8 mouse cellular contexts compared by ENCODE assay signal in the genomic region with DNA sequence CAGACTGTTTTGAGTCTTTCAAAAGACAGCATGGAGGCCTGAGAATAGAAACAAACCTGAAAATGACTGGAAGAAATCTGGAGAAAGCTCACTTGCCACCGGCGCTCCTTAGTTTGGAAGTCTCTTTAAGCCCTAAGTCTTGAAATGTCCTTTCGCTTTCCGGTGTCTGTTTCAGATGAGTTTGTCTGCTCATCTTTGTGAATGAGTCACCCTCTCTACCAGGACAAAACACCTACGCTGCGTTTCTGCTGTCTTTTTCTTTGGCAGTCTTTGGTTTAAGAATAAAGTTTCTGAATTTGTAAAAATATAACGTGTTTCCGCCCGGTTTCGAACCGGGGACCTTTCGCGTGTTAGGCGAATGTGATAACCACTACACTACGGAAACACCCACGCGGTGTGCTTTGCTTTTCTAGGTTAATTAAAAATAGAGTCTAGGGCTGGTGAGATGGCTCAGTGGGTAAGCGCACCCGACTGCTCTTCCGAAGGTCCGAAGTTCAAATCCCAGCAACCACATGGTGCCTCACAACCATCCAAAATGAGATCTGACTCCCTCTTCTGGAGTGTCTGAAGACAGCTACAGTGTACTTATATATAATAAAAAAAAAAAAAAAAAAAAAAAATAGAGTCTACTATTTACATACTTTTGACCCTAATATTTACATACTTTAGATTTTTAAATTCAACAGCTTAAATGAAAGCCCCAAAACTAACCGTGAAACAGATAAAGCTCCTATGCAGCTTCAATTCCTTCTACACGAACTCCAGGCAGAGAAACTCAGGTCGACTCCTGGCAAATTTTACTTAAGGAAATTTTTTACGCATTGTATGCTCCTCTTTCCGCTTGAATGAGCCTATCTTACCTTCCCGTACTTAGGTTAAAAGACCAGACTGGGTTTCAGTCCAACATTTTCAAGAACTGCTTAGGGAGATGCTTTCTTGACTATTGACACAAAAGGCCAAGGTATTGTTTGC. TPM values are rescaled to one million over a fixed set of nuclear protein-coding genes. Genes with fewer than 3 reads are reported as not detected.
DNase-seq lines count a peak whose midpoint lies in the region; ATAC-seq and TF ChIP-seq lines count a peak whose summit lies in the region.

No protein-coding gene starts in this region.

- in situ Hi-C loops in ES-E14 (cut with MboI; ENCODE audit: low sequenced_read_pairs in 2 of 2, unreplicated experiment in 2 of 2): loop anchor here in 1 of 2 experiments (25.0 kb wide), 1 partner anchor 753 kb away; no protein-coding TSS in a partner anchor

- 14% methylated on average over 27 of the region's 27 CpGs for WGBS in forebrain, embryonic 11.5 days
- WGBS in heart, postnatal 0 days: 18% methylated on average over 27 of the region's 27 CpGs
- WGBS in liver, postnatal 0 days (ENCODE audit: insufficient replicate concordance): 14% methylated on average over 27 of the region's 27 CpGs

- no peak for DNase-seq in ES-E14 (ENCODE audit: low read depth, low spot score)
- peak; percentile 71 to 73 for DNase-seq in adrenal gland, postnatal 36 days
- DNase-seq in forebrain, embryonic 11.5 days (ENCODE audit: low spot score): peak; percentile 90
- DNase-seq in heart, postnatal 0 days (ENCODE audit: low spot score): no peak
- DNase-seq in layer of hippocampus, adult 11-12 months (ENCODE audit: low spot score): peak; percentile 71
- peak; percentile 87 for DNase-seq in liver, postnatal 0 days
- DNase-seq in retina, embryonic 14.5 days (ENCODE audit: low spot score): peak; percentile 86
- peak; percentile 93 for DNase-seq in yolk sac, embryonic 10.5 days (ENCODE audit: low spot score)

- no peak overlapping the region for H3K4me2 ChIP-seq in forebrain, embryonic 11.5 days (ENCODE audit: low read depth, low read length, severe bottlenecking)
- H3K4me2 ChIP-seq in heart, postnatal 0 days (ENCODE audit: low read depth, low read length): peak overlapping the region; percentile 2; the same call in 1 of the 2 replicates
- H3K4me2 ChIP-seq in liver, postnatal 0 days (ENCODE audit: low read depth, low read length): peak overlapping the region; percentile 55

- no peaks in the 10 kb centered on the region for H3K36me3 ChIP-seq in ES-E14 (ENCODE audit: control insufficient read depth, insufficient read depth, low read length, poor library complexity, severe bottlenecking)
- H3K36me3 ChIP-seq in forebrain, embryonic 11.5 days (ENCODE audit: control insufficient read depth, insufficient read depth, low read length): no peaks in the 10 kb centered on the region
- H3K36me3 ChIP-seq in heart, postnatal 0 days (replicated peaks; ENCODE audit: control insufficient read depth, insufficient read depth, low read length): no peaks in the 10 kb centered on the region
- H3K36me3 ChIP-seq in liver, postnatal 0 days (replicated peaks; ENCODE audit: insufficient read depth, low read length): no peaks in the 10 kb centered on the region

- peak overlapping the region; percentile 3 to 11; a peak in 3 of 4 replicates for H3K4me3 ChIP-seq in ES-E14 (ENCODE audit: insufficient read depth in 1 of 2, low read depth in 1 of 2, low read length in 2 of 2, poor library complexity in 1 of 2, severe bottlenecking in 1 of 2)
- no peak overlapping the region for H3K4me3 ChIP-seq in forebrain, embryonic 11.5 days (ENCODE audit: low read depth, low read length)
- H3K4me3 ChIP-seq in heart, postnatal 0 days (ENCODE audit: low read depth, low read length): peak overlapping the region; percentile 30; the same call in 1 of the 2 replicates
- peak overlapping the region; percentile 28 for H3K4me3 ChIP-seq in liver, postnatal 0 days (ENCODE audit: low read depth, low read length)

- peak; percentile 74 for ATAC-seq in forebrain, embryonic 11.5 days (replicated peaks; ENCODE audit: low FRiP score)
- ATAC-seq in heart, postnatal 0 days (ENCODE audit: insufficient read depth, low read depth): peak; percentile 79
- ATAC-seq in liver, postnatal 0 days: peak; percentile 90

- no peak for TF ChIP-seq CTCF in heart, postnatal 0 days (IDR thresholded peaks at IDR 0.05; ENCODE audit: low read depth)
- TF ChIP-seq CTCF in liver, postnatal 0 days (IDR thresholded peaks at IDR 0.05; ENCODE audit: low read depth): 0 out of 2 replicates have a peak, but pooled peaks have one; percentile 15

- H3K9me3 ChIP-seq in ES-E14 (ENCODE audit: control insufficient read depth, insufficient read depth, low read depth, low read length): no peaks in the 10 kb centered on the region
- H3K9me3 ChIP-seq in forebrain, embryonic 11.5 days (ENCODE audit: control insufficient read depth, low read length): no peaks in the 10 kb centered on the region
- H3K9me3 ChIP-seq in heart, postnatal 0 days (replicated peaks; ENCODE audit: control insufficient read depth, low read length): no peaks in the 10 kb centered on the region
- no peaks in the 10 kb centered on the region for H3K9me3 ChIP-seq in liver, postnatal 0 days (ENCODE audit: low read length)

- H3K4me1 ChIP-seq in ES-E14 (ENCODE audit: control insufficient read depth in 2 of 2, insufficient read depth in 2 of 2, low read length in 2 of 2, poor library complexity in 1 of 2): peaks cover 0 to 4% of the 10 kb centered on the region in 2 experiments; a peak in 1 of 4 replicates
- H3K4me1 ChIP-seq in forebrain, embryonic 11.5 days (replicated peaks; ENCODE audit: control insufficient read depth, insufficient read depth, low read length): no peaks in the 10 kb centered on the region
- H3K4me1 ChIP-seq in heart, postnatal 0 days (ENCODE audit: control insufficient read depth, insufficient read depth): 0 out of 2 replicates have a peak, but pooled peaks cover 2% of the 10 kb centered on the region
- peaks cover 17% of the 10 kb centered on the region for H3K4me1 ChIP-seq in liver, postnatal 0 days (ENCODE audit: insufficient read depth)

- H3K9ac ChIP-seq in ES-E14 (ENCODE audit: insufficient read depth, low read depth, low read length, poor library complexity, severe bottlenecking): no peak overlapping the region
- no peak overlapping the region for H3K9ac ChIP-seq in forebrain, embryonic 11.5 days (ENCODE audit: low read length)
- no peak overlapping the region for H3K9ac ChIP-seq in heart, postnatal 0 days (replicated peaks; ENCODE audit: low read depth, low read length)
- H3K9ac ChIP-seq in liver, postnatal 0 days (replicated peaks): no peak overlapping the region

- H3K27me3 ChIP-seq in forebrain, embryonic 11.5 days (ENCODE audit: control insufficient read depth, insufficient read depth, low read length): peaks cover 40% of the 10 kb centered on the region
- peaks cover 49% of the 10 kb centered on the region for H3K27me3 ChIP-seq in heart, postnatal 0 days (ENCODE audit: control insufficient read depth, insufficient read depth, low read length)
- peaks cover 31% of the 10 kb centered on the region for H3K27me3 ChIP-seq in liver, postnatal 0 days (ENCODE audit: insufficient read depth, low read length)

- H3K27ac ChIP-seq in ES-E14 (ENCODE audit: insufficient read depth, low read depth, low read length, poor library complexity, severe bottlenecking): no peak overlapping the region
- no peak overlapping the region for H3K27ac ChIP-seq in forebrain, embryonic 11.5 days (ENCODE audit: low read depth, low read length)
- no peak overlapping the region for H3K27ac ChIP-seq in heart, postnatal 0 days (ENCODE audit: low read depth)
- H3K27ac ChIP-seq in liver, postnatal 0 days (ENCODE audit: low read depth): no peak overlapping the region

- TF ChIP-seq EP300 in heart, postnatal 0 days (IDR thresholded peaks at IDR 0.05; ENCODE audit: low read depth): no peak
- no peak for TF ChIP-seq EP300 in liver, postnatal 0 days (IDR thresholded peaks at IDR 0.05; ENCODE audit: low read depth)

RNA-seq across cellular contexts. Expression of gene Prss16, which starts 6.2 kb away (rescaled TPM):
- 2.6 and 2.9 TPM in 2 replicates for total RNA-seq in ES-E14 (2012; rRNA removed)
- total RNA-seq in adrenal gland, postnatal 36 days (2021): under 1 TPM in 1 of 2 experiments, not detected in 1; 0.53 TPM
- polyA plus RNA-seq in forebrain, embryonic 11.5 days (2014; fragmentation: Nextera tagmentation; extraction: Ambion mirVana): 0.37 TPM in 1 of 2 replicates, not detected in the other
- total RNA-seq in heart, postnatal 0 days (2014; rRNA removed; ENCODE audit: low replicate concordance): 14.0 TPM in 1 of 2 replicates, not detected in the other
- polyA plus RNA-seq in heart, postnatal 0 days (2015; fragmentation: Nextera tagmentation; extraction: Ambion mirVana): 0.05 and 0.14 TPM in 2 replicates
- polyA plus RNA-seq in liver, postnatal 0 days (2015; fragmentation: Nextera tagmentation; extraction: Ambion mirVana): 0.92 and 1.1 TPM in 2 replicates

RNA-seq across cellular contexts. Expression of gene Hist1h2ah, which starts 19.6 kb away (rescaled TPM):
- total RNA-seq in ES-E14 (2012; rRNA removed): 1,543 and 2,450 TPM in 2 replicates
- total RNA-seq in adrenal gland, postnatal 36 days (2021): 10 to 100 TPM; 58.6 to 69.2 TPM
- polyA plus RNA-seq in forebrain, embryonic 11.5 days (2014; fragmentation: Nextera tagmentation; extraction: Ambion mirVana): 5.6 TPM in 1 of 2 replicates, not detected in the other
- total RNA-seq in heart, postnatal 0 days (2014; rRNA removed; ENCODE audit: low replicate concordance): 48.9 and 128 TPM in 2 replicates
- 1.9 TPM in 1 of 2 replicates, not detected in the other for polyA plus RNA-seq in heart, postnatal 0 days (2015; fragmentation: Nextera tagmentation; extraction: Ambion mirVana)
- 8.6 and 9.9 TPM in 2 replicates for polyA plus RNA-seq in liver, postnatal 0 days (2015; fragmentation: Nextera tagmentation; extraction: Ambion mirVana)

RNA-seq across cellular contexts. Expression of gene Hist1h2bk, which starts 19.9 kb away (rescaled TPM):
- total RNA-seq in ES-E14 (2012; rRNA removed): 1,340 and 1,966 TPM in 2 replicates
- 10 to 100 TPM; 67.8 to 68.6 TPM for total RNA-seq in adrenal gland, postnatal 36 days (2021)
- polyA plus RNA-seq in forebrain, embryonic 11.5 days (2014; fragmentation: Nextera tagmentation; extraction: Ambion mirVana): 5.4 and 11.9 TPM in 2 replicates
- total RNA-seq in heart, postnatal 0 days (2014; rRNA removed; ENCODE audit: low replicate concordance): 563 and 573 TPM in 2 replicates
- polyA plus RNA-seq in heart, postnatal 0 days (2015; fragmentation: Nextera tagmentation; extraction: Ambion mirVana): 0.34 TPM in 1 of 2 replicates, not detected in the other
- 1.7 and 2.2 TPM in 2 replicates for polyA plus RNA-seq in liver, postnatal 0 days (2015; fragmentation: Nextera tagmentation; extraction: Ambion mirVana)

RNA-seq across cellular contexts. Expression of gene Hist1h4i, which starts 25.4 kb away (rescaled TPM):
- total RNA-seq in ES-E14 (2012; rRNA removed): 814 and 830 TPM in 2 replicates
- 10 to 100 TPM; 75.2 to 76.6 TPM for total RNA-seq in adrenal gland, postnatal 36 days (2021)
- polyA plus RNA-seq in forebrain, embryonic 11.5 days (2014; fragmentation: Nextera tagmentation; extraction: Ambion mirVana): 52.1 and 59.1 TPM in 2 replicates
- 29.3 and 34.1 TPM in 2 replicates for total RNA-seq in heart, postnatal 0 days (2014; rRNA removed; ENCODE audit: low replicate concordance)
- 4.0 and 4.2 TPM in 2 replicates for polyA plus RNA-seq in heart, postnatal 0 days (2015; fragmentation: Nextera tagmentation; extraction: Ambion mirVana)
- 18.0 and 18.3 TPM in 2 replicates for polyA plus RNA-seq in liver, postnatal 0 days (2015; fragmentation: Nextera tagmentation; extraction: Ambion mirVana)

RNA-seq across cellular contexts. Expression of gene Hist1h2ag, which starts 27.0 kb away (rescaled TPM):
- total RNA-seq in ES-E14 (2012; rRNA removed): 786 and 868 TPM in 2 replicates
- total RNA-seq in adrenal gland, postnatal 36 days (2021): 10 to 100 TPM; 41.1 to 45.0 TPM
- polyA plus RNA-seq in forebrain, embryonic 11.5 days (2014; fragmentation: Nextera tagmentation; extraction: Ambion mirVana): 64.5 and 67.2 TPM in 2 replicates
- 658 and 1,026 TPM in 2 replicates for total RNA-seq in heart, postnatal 0 days (2014; rRNA removed; ENCODE audit: low replicate concordance)
- polyA plus RNA-seq in heart, postnatal 0 days (2015; fragmentation: Nextera tagmentation; extraction: Ambion mirVana): 7.6 and 7.9 TPM in 2 replicates
- 7.4 and 9.4 TPM in 2 replicates for polyA plus RNA-seq in liver, postnatal 0 days (2015; fragmentation: Nextera tagmentation; extraction: Ambion mirVana)

Comparison
In these comparisons a context has a peak if more than half of its experiments do, and no peak if none do; other contexts are left out.
1. DNase-seq: peak in adrenal gland, postnatal 36 days (2 of 2), forebrain, embryonic 11.5 days (single experiment), layer of hippocampus, adult 11-12 months (single experiment), liver, postnatal 0 days (single experiment), retina, embryonic 14.5 days (single experiment) and yolk sac, embryonic 10.5 days (single experiment); none in ES-E14 (single experiment) and heart, postnatal 0 days (single experiment).
2. RNA of gene Hist1h2ah, which starts 19.6 kb away (total RNA-seq): 1,543 to 2,450 TPM in ES-E14; 58.6 to 69.2 TPM in adrenal gland, postnatal 36 days and 48.9 to 128 TPM in heart, postnatal 0 days; every median in the first group is over 10 times any median in the second.
3. Peak in every context shown above with its lines, with median percentiles within 50 percentile points of each other: ATAC-seq.